ENCODE assay signal across 8 mouse cellular contexts in genomic region chr8:13158718-13159376, GRCm38 (mm10). TPM values are rescaled to one million over a fixed set of nuclear protein-coding genes. Genes with fewer than 3 reads are reported as not detected.
A peak's percentile ranks its signal among the peaks of the same experiment; 100 is the strongest.
DNase-seq lines count a peak whose midpoint lies in the region; ATAC-seq and TF ChIP-seq lines count a peak whose summit lies in the region.

Gene Lamp1, plus strand, starts transcription at chr8:13159161.

- ATAC-seq in kidney, embryonic 14.5 days (ENCODE audit: low FRiP score, low TSS enrichment) = peak; percentile 97
- peak; percentile 89 for ATAC-seq in limb, embryonic 15.5 days (ENCODE audit: insufficient number of reproducible peaks, low FRiP score, low TSS enrichment, low read depth)

- H3K27ac ChIP-seq in bone marrow macrophage, adult 2 months (ENCODE audit: insufficient read depth, low read depth, low read length) = peak within 1 kb of the TSS; percentile 100
- H3K27ac ChIP-seq in embryonic fibroblast, embryonic 13.5 days (ENCODE audit: insufficient read depth, low read length) = peak within 1 kb of the TSS; percentile 57
- peak within 1 kb of the TSS; percentile 37; the same call in 1 of the 2 replicates for H3K27ac ChIP-seq in kidney, embryonic 14.5 days (ENCODE audit: low read depth, low read length)
- H3K27ac ChIP-seq in limb, embryonic 15.5 days = peak within 1 kb of the TSS; percentile 81

- H3K4me3 ChIP-seq in bone marrow macrophage, adult 2 months (ENCODE audit: insufficient read depth, low read length) = peak within 1 kb of the TSS; percentile 99
- H3K4me3 ChIP-seq in embryonic fibroblast, embryonic 13.5 days (ENCODE audit: insufficient read depth, low read length) = peak within 1 kb of the TSS; percentile 99
- peak within 1 kb of the TSS; percentile 98 for H3K4me3 ChIP-seq in kidney, embryonic 14.5 days (ENCODE audit: low read length)
- peak within 1 kb of the TSS; percentile 100 for H3K4me3 ChIP-seq in limb, embryonic 15.5 days

- peak; percentile 99 for DNase-seq in A20 (ENCODE audit: low read depth, low spot score)
- peak; percentile 99 for DNase-seq in heart, adult 9 months (ENCODE audit: low spot score in 2 of 2)
- DNase-seq in monocyte, adult 2 months (ENCODE audit: low read depth in 1 of 2, low spot score in 2 of 2) = peak; percentile 89 to 95
- DNase-seq in spleen, postnatal 36 days (ENCODE audit: low spot score in 2 of 2) = peak; percentile 95 to 96

- 2% methylated on average over 36 of the region's 50 CpGs for WGBS in kidney, embryonic 14.5 days
- WGBS in limb, embryonic 15.5 days = under 1% methylated on average over 49 of the region's 50 CpGs

- peaks cover 65% of the 10 kb centered on the region for H3K4me1 ChIP-seq in bone marrow macrophage, adult 2 months (ENCODE audit: control insufficient read depth, insufficient read depth, low read length)
- H3K4me1 ChIP-seq in embryonic fibroblast, embryonic 13.5 days (ENCODE audit: control insufficient read depth, insufficient read depth, low read length) = peaks cover 6% of the 10 kb centered on the region; the same call in 1 of the 2 replicates
- peaks cover 5% of the 10 kb centered on the region; the same call in 1 of the 2 replicates for H3K4me1 ChIP-seq in kidney, embryonic 14.5 days (ENCODE audit: control insufficient read depth, insufficient read depth, low read length)
- peaks cover 13% of the 10 kb centered on the region for H3K4me1 ChIP-seq in limb, embryonic 15.5 days

- peak within 1 kb of the TSS; percentile 91 for H3K4me2 ChIP-seq in kidney, embryonic 14.5 days (replicated peaks; ENCODE audit: low read depth, low read length)
- H3K4me2 ChIP-seq in limb, embryonic 15.5 days = peak within 1 kb of the TSS; percentile 87

- H3K36me3 ChIP-seq in kidney, embryonic 14.5 days (ENCODE audit: control insufficient read depth, insufficient read depth, low read length) = no peaks in the 10 kb centered on the region
- H3K36me3 ChIP-seq in limb, embryonic 15.5 days = 0 out of 2 replicates have a peak, but pooled peaks cover 4% of the 10 kb centered on the region

- H3K9me3 ChIP-seq in kidney, embryonic 14.5 days (ENCODE audit: control insufficient read depth, low read length) = no peaks in the 10 kb centered on the region
- no peaks in the 10 kb centered on the region for H3K9me3 ChIP-seq in limb, embryonic 15.5 days

- no peak for TF ChIP-seq CTCF in bone marrow macrophage, adult 2 months (IDR thresholded peaks at IDR 0.05; ENCODE audit: low read depth, low read length)
- TF ChIP-seq CTCF in embryonic fibroblast, embryonic 13.5 days (IDR thresholded peaks at IDR 0.05; ENCODE audit: borderline replicate concordance, insufficient read depth, low read length) = no peak

- TF ChIP-seq POLR2A in bone marrow macrophage, adult 2 months (IDR thresholded peaks at IDR 0.05; ENCODE audit: borderline replicate concordance, low read depth, low read length) = no peak
- TF ChIP-seq POLR2A in embryonic fibroblast, embryonic 13.5 days (IDR thresholded peaks at IDR 0.05; ENCODE audit: low read depth, low read length) = peak; percentile 51

- no peaks in the 10 kb centered on the region for H3K27me3 ChIP-seq in kidney, embryonic 14.5 days (ENCODE audit: control insufficient read depth, insufficient read depth, low read length)
- H3K27me3 ChIP-seq in limb, embryonic 15.5 days = no peaks in the 10 kb centered on the region

- H3K9ac ChIP-seq in kidney, embryonic 14.5 days (ENCODE audit: low read depth, low read length) = peak within 1 kb of the TSS; percentile 98
- peak within 1 kb of the TSS; percentile 99 for H3K9ac ChIP-seq in limb, embryonic 15.5 days

RNA-seq across cellular contexts. Expression of gene Lamp1, which starts in this region (rescaled TPM):
- 1,527 and 1,629 TPM in 2 replicates for polyA plus RNA-seq in bone marrow macrophage, adult 2 months (2012; ENCODE audit: insufficient read depth, insufficient read length, missing spikeins)
- polyA plus RNA-seq in embryonic fibroblast, embryonic 13.5 days (2011; ENCODE audit: insufficient read length, low read depth, missing spikeins) = 604 and 655 TPM in 2 replicates
- 225 and 306 TPM in 2 replicates for polyA plus RNA-seq in kidney, embryonic 14.5 days (2014; fragmentation: Nextera tagmentation; extraction: Ambion mirVana)
- 313 and 324 TPM in 2 replicates for polyA plus RNA-seq in limb, embryonic 15.5 days (2015; fragmentation: Nextera tagmentation; extraction: Ambion mirVana)

Comparison
In these comparisons a context has a peak if more than half of its experiments do, and no peak if none do; other contexts are left out.
1. Peak in every context shown above with its lines: DNase-seq, ATAC-seq, H3K4me3 ChIP-seq and H3K27ac ChIP-seq.
2. H3K27ac ChIP-seq: peak in every context shown above with its lines; median percentile 100 in bone marrow macrophage, adult 2 months; 81 in limb, embryonic 15.5 days; 57 in embryonic fibroblast, embryonic 13.5 days; 37 in kidney, embryonic 14.5 days.